Mouse (Mus musculus): ENCODE measurements around the gene Rap2a. TPM values are rescaled to one million over a fixed set of nuclear protein-coding genes. Genes with fewer than 3 reads are reported as not detected.

The Rap2a gene
- polyA plus RNA-seq, 1 experiment from 2014 or later, result 19.7 TPM

GRCm38 (mm10) chr14:120463938-120464727 lies 14.1 kb upstream of the Rap2a start:
- no peak for DNase-seq (ENCODE audit: low spot score, missing footprints)
- Histone ChIP-seq H3K27ac (ENCODE audit: low read depth, low read length) (no peak overlapping the region), H3K36me3 (ENCODE audit: control insufficient read depth, insufficient read depth, low read length) (no peaks in the 10 kb centered on the region), H3K27me3 (ENCODE audit: control insufficient read depth, insufficient read depth, low read length) (no peaks in the 10 kb centered on the region), H3K9me3 (ENCODE audit: control insufficient read depth, low read length) (no peaks in the 10 kb centered on the region), H3K9ac (ENCODE audit: low read length) (no peak overlapping the region), H3K4me1 (ENCODE audit: control insufficient read depth, insufficient read depth, low read length) (no peaks in the 10 kb centered on the region), H3K4me2 (no peak overlapping the region), H3K4me3 (ENCODE audit: low read depth, low read length) (no peak overlapping the region)
- WGBS, result 95% methylated on average over 3 of the region's 3 CpGs
- ATAC-seq (ENCODE audit: low FRiP score), result no peak

- WGBS, result 84% methylated on average over 4 of the region's 4 CpGs
- no peaks in the 10 kb centered on the region for H3K9me3 ChIP-seq (ENCODE audit: control insufficient read depth, low read length)
- H3K4me2 ChIP-seq, result no peak overlapping the region
- H3K36me3 ChIP-seq (ENCODE audit: control insufficient read depth, insufficient read depth, low read length), result no peaks in the 10 kb centered on the region
- DNase-seq (ENCODE audit: low spot score, missing footprints), result no peak
- no peaks in the 10 kb centered on the region for H3K4me1 ChIP-seq (ENCODE audit: control insufficient read depth, insufficient read depth, low read length)
- H3K27ac ChIP-seq (ENCODE audit: low read depth, low read length), result no peak overlapping the region
- no peak for ATAC-seq (ENCODE audit: low FRiP score)
- no peak overlapping the region for H3K4me3 ChIP-seq (ENCODE audit: low read depth, low read length)
- H3K9ac ChIP-seq (ENCODE audit: low read length), result no peak overlapping the region
- no peaks in the 10 kb centered on the region for H3K27me3 ChIP-seq (ENCODE audit: control insufficient read depth, insufficient read depth, low read length)
Measured at GRCm38 (mm10) chr14:120466816-120467215, 11.4 kb upstream of the Rap2a start.

GRCm38 (mm10) chr14:120469126-120469790 lies 9.0 kb upstream of the Rap2a start:
- H3K4me1 ChIP-seq (ENCODE audit: control insufficient read depth, insufficient read depth, low read length), result no peaks in the 10 kb centered on the region
- no peak overlapping the region for H3K4me2 ChIP-seq
- no peaks in the 10 kb centered on the region for H3K9me3 ChIP-seq (ENCODE audit: control insufficient read depth, low read length)
- 89% methylated on average over 14 of the region's 14 CpGs for WGBS
- DNase-seq (ENCODE audit: low spot score, missing footprints) (no peak), ATAC-seq (ENCODE audit: low FRiP score) (no peak)
- no peak overlapping the region for H3K4me3 ChIP-seq (ENCODE audit: low read depth, low read length)
- no peaks in the 10 kb centered on the region for H3K36me3 ChIP-seq (ENCODE audit: control insufficient read depth, insufficient read depth, low read length)
- no peak overlapping the region for H3K27ac ChIP-seq (ENCODE audit: low read depth, low read length)
- H3K9ac ChIP-seq (ENCODE audit: low read length), result no peak overlapping the region
- no peaks in the 10 kb centered on the region for H3K27me3 ChIP-seq (ENCODE audit: control insufficient read depth, insufficient read depth, low read length)

- Histone ChIP-seq H3K36me3 (ENCODE audit: control insufficient read depth, insufficient read depth, low read length) (no peaks in the 10 kb centered on the region), H3K4me2 (peak overlapping the region; percentile 65), H3K9ac (ENCODE audit: low read length) (no peak overlapping the region), H3K27me3 (ENCODE audit: control insufficient read depth, insufficient read depth, low read length) (no peaks in the 10 kb centered on the region), H3K4me3 (ENCODE audit: low read depth, low read length) (no peak overlapping the region), H3K4me1 (ENCODE audit: control insufficient read depth, insufficient read depth, low read length) (peaks cover 8% of the 10 kb centered on the region; the same call in 1 of the 2 replicates), H3K27ac (ENCODE audit: low read depth, low read length) (no peak overlapping the region), H3K9me3 (ENCODE audit: control insufficient read depth, low read length) (no peaks in the 10 kb centered on the region)
- DNase-seq (ENCODE audit: low spot score, missing footprints) (no peak), ATAC-seq (ENCODE audit: low FRiP score) (no peak)
- WGBS, result 71% methylated on average over 7 of the region's 7 CpGs
Measured at GRCm38 (mm10) chr14:120476186-120476697, 2.0 kb upstream of the Rap2a start.

GRCm38 (mm10) chr14:120477288-120477981 lies 809 bp upstream of the Rap2a start:
- no peaks in the 10 kb centered on the region for H3K27me3 ChIP-seq (ENCODE audit: control insufficient read depth, insufficient read depth, low read length)
- peaks cover 8% of the 10 kb centered on the region; the same call in 1 of the 2 replicates for H3K4me1 ChIP-seq (ENCODE audit: control insufficient read depth, insufficient read depth, low read length)
- H3K27ac ChIP-seq (ENCODE audit: low read depth, low read length), result peak overlapping the region; percentile 92
- H3K9me3 ChIP-seq (ENCODE audit: control insufficient read depth, low read length), result no peaks in the 10 kb centered on the region
- peak overlapping the region; percentile 65 for H3K4me2 ChIP-seq
- H3K4me3 ChIP-seq (ENCODE audit: low read depth, low read length), result peak overlapping the region; percentile 77
- H3K9ac ChIP-seq (ENCODE audit: low read length), result peak overlapping the region; percentile 84
- under 1% methylated on average over 46 of the region's 46 CpGs for whole genome bisulfite sequencing
- DNase-seq (ENCODE audit: low spot score, missing footprints) (peak; percentile 100), ATAC-seq (ENCODE audit: low FRiP score) (peak; percentile 95)
- H3K36me3 ChIP-seq (ENCODE audit: control insufficient read depth, insufficient read depth, low read length), result no peaks in the 10 kb centered on the region

- Histone ChIP-seq H3K27me3 (ENCODE audit: control insufficient read depth, insufficient read depth, low read length) (no peaks in the 10 kb centered on the region), H3K4me3 (ENCODE audit: low read depth, low read length) (peak overlapping the region; percentile 77), H3K4me2 (peak overlapping the region; percentile 65), H3K36me3 (ENCODE audit: control insufficient read depth, insufficient read depth, low read length) (no peaks in the 10 kb centered on the region), H3K9me3 (ENCODE audit: control insufficient read depth, low read length) (no peaks in the 10 kb centered on the region), H3K4me1 (ENCODE audit: control insufficient read depth, insufficient read depth, low read length) (peaks cover 8% of the 10 kb centered on the region; the same call in 1 of the 2 replicates), H3K27ac (ENCODE audit: low read depth, low read length) (peak overlapping the region; percentile 88), H3K9ac (ENCODE audit: low read length) (peak overlapping the region; percentile 84)
- under 1% methylated on average over 53 of the region's 62 CpGs for WGBS
- ATAC-seq (ENCODE audit: low FRiP score) (no peak; the same call in 1 of the 2 replicates), DNase-seq (ENCODE audit: low spot score, missing footprints) (peak; percentile 96)
Measured at GRCm38 (mm10) chr14:120478641-120479341, 547 bp downstream of the Rap2a start.

GRCm38 (mm10) chr14:120480341-120480900 lies 2.2 kb downstream of the Rap2a start:
- ATAC-seq (ENCODE audit: low FRiP score), result no peak
- no peaks in the 10 kb centered on the region for H3K9me3 ChIP-seq (ENCODE audit: control insufficient read depth, low read length)
- H3K27ac ChIP-seq (ENCODE audit: low read depth, low read length), result no peak overlapping the region
- DNase-seq (ENCODE audit: low spot score, missing footprints), result peak; percentile 81
- no peaks in the 10 kb centered on the region for H3K36me3 ChIP-seq (ENCODE audit: control insufficient read depth, insufficient read depth, low read length)
- no peaks in the 10 kb centered on the region for H3K27me3 ChIP-seq (ENCODE audit: control insufficient read depth, insufficient read depth, low read length)
- 84% methylated on average over 8 of the region's 8 CpGs for WGBS
- no peak overlapping the region for H3K4me3 ChIP-seq (ENCODE audit: low read depth, low read length)
- H3K4me2 ChIP-seq, result peak overlapping the region; percentile 65; the same call in 1 of the 2 replicates
- no peak overlapping the region for H3K9ac ChIP-seq (ENCODE audit: low read length)
- H3K4me1 ChIP-seq (ENCODE audit: control insufficient read depth, insufficient read depth, low read length), result peaks cover 8% of the 10 kb centered on the region; the same call in 1 of the 2 replicates

- H3K4me3 ChIP-seq (ENCODE audit: low read depth, low read length), result no peak overlapping the region
- H3K9me3 ChIP-seq (ENCODE audit: control insufficient read depth, low read length), result no peaks in the 10 kb centered on the region
- ATAC-seq (ENCODE audit: low FRiP score) (no peak), DNase-seq (ENCODE audit: low spot score, missing footprints) (peak; percentile 87)
- no peaks in the 10 kb centered on the region for H3K27me3 ChIP-seq (ENCODE audit: control insufficient read depth, insufficient read depth, low read length)
- no peaks in the 10 kb centered on the region for H3K36me3 ChIP-seq (ENCODE audit: control insufficient read depth, insufficient read depth, low read length)
- 95% methylated on average over 4 of the region's 4 CpGs for whole genome bisulfite sequencing
- peaks cover 8% of the 10 kb centered on the region; the same call in 1 of the 2 replicates for H3K4me1 ChIP-seq (ENCODE audit: control insufficient read depth, insufficient read depth, low read length)
- H3K27ac ChIP-seq (ENCODE audit: low read depth, low read length), result no peak overlapping the region
- no peak overlapping the region for H3K4me2 ChIP-seq
- H3K9ac ChIP-seq (ENCODE audit: low read length), result no peak overlapping the region
Measured at GRCm38 (mm10) chr14:120480927-120481326, 2.7 kb downstream of the Rap2a start.

All from midbrain, embryonic 11.5 days (tissue).